9 mouse cellular contexts compared by ENCODE assay signal in the genomic region with DNA sequence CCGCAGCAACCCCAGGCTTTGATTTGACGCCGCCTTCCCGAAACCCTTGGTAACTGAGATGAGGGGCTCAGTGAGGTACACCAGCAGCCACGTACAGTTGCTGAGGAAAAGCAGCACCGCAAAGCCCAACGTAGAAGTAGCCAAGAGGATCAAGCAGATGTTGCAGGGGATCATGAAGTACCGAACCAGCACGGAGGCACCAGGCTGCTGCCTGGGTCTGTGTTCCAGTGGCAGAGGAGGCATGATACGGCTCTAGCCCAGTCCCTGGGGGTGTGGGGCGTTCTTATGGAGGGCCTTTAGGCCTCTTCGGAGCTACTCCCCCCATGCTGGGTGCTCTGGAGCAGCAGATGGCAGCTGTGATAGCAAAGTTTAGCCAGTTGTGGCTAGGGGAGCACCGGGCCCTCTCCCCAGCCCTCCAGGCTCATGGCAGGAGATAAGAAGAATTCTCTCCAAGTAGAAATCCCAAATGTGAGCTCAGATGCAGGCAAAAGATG. TPM values are rescaled to one million over a fixed set of nuclear protein-coding genes. Genes with fewer than 3 reads are reported as not detected.
DNase-seq lines count a peak whose midpoint lies in the region; ATAC-seq and TF ChIP-seq lines count a peak whose summit lies in the region.
"Had no signal": no experiment of that assay in that cellular context is flagged by ENCODE, and none has a peak within 500 bp of the region (broad histone marks: within the 10 kb centered on the region; RNA-seq: fewer than 3 reads in every experiment).

No protein-coding gene starts in this region.

- H3K9ac ChIP-seq in kidney, embryonic 15.5 days: peak overlapping the region; percentile 31; the same call in 1 of the 2 replicates
- H3K9ac ChIP-seq in embryonic facial prominence, embryonic 11.5 days (replicated peaks; ENCODE audit: low read length): peak overlapping the region; percentile 74
- peak overlapping the region; percentile 57; the same call in 1 of the 2 replicates for H3K9ac ChIP-seq in intestine, embryonic 16.5 days (ENCODE audit: low read depth, low read length)

- DNase-seq in kidney, adult 2 months: no peak
- DNase-seq in embryonic facial prominence, embryonic 11.5 days (ENCODE audit: low spot score): no peak
- DNase-seq in neural tube, embryonic 10.5 days (ENCODE audit: extremely low spot score, low spot score): peak; percentile 30
- no peak for DNase-seq in ovary, postnatal 36 days (ENCODE audit: low spot score)
- DNase-seq in urinary bladder, adult 18-20 months (ENCODE audit: low spot score in 2 of 2): no peak
- DNase-seq: gastrocnemius, postnatal 25 days had no signal

- 83% methylated on average over 13 of the region's 13 CpGs for WGBS in kidney, embryonic 15.5 days
- 88% methylated on average over 13 of the region's 13 CpGs for WGBS in kidney, adult 2 months
- 69% methylated on average over 13 of the region's 13 CpGs for WGBS in embryonic facial prominence, embryonic 11.5 days
- 80% methylated on average over 13 of the region's 13 CpGs for WGBS in intestine, embryonic 16.5 days

- H3K27ac ChIP-seq in kidney, embryonic 15.5 days: peak overlapping the region; percentile 59; the same call in 1 of the 2 replicates
- H3K27ac ChIP-seq in kidney, adult 2 months (ENCODE audit: insufficient read depth, low read depth, low read length): no peak overlapping the region
- H3K27ac ChIP-seq in embryonic facial prominence, embryonic 11.5 days (replicated peaks; ENCODE audit: low read depth, low read length): no peak overlapping the region
- H3K27ac ChIP-seq in intestine, embryonic 16.5 days (ENCODE audit: low read length): no peak overlapping the region

- H3K9me3 ChIP-seq in kidney, embryonic 15.5 days (replicated peaks): no peaks in the 10 kb centered on the region
- H3K9me3 ChIP-seq in embryonic facial prominence, embryonic 11.5 days (replicated peaks; ENCODE audit: control insufficient read depth, low read length): no peaks in the 10 kb centered on the region
- no peaks in the 10 kb centered on the region for H3K9me3 ChIP-seq in intestine, embryonic 16.5 days (ENCODE audit: control insufficient read depth, low read length)

- no peaks in the 10 kb centered on the region for H3K27me3 ChIP-seq in kidney, embryonic 15.5 days
- H3K27me3 ChIP-seq in kidney, adult 2 months (replicated peaks; ENCODE audit: control insufficient read depth, insufficient read depth, low read length): no peaks in the 10 kb centered on the region
- no peaks in the 10 kb centered on the region for H3K27me3 ChIP-seq in embryonic facial prominence, embryonic 11.5 days (ENCODE audit: control insufficient read depth, insufficient read depth, low read length)
- H3K27me3 ChIP-seq in intestine, embryonic 16.5 days (replicated peaks; ENCODE audit: control insufficient read depth, insufficient read depth, low read length): no peaks in the 10 kb centered on the region

- no peak for ATAC-seq in kidney, embryonic 15.5 days (replicated peaks; ENCODE audit: low FRiP score)
- ATAC-seq in embryonic facial prominence, embryonic 11.5 days (replicated peaks; ENCODE audit: insufficient number of reproducible peaks, low FRiP score, low TSS enrichment, low read depth): no peak
- ATAC-seq in intestine, embryonic 16.5 days: no peak
- ATAC-seq in activated CD4-positive, CD25-positive, alpha-beta regulatory T cell, adult 4 months: no peak

- TF ChIP-seq POLR2A in kidney, adult 2 months (IDR thresholded peaks at IDR 0.05; ENCODE audit: low read depth, low read length): no peak

- peaks cover 61% of the 10 kb centered on the region for H3K36me3 ChIP-seq in kidney, embryonic 15.5 days
- H3K36me3 ChIP-seq in kidney, adult 2 months (ENCODE audit: control insufficient read depth, insufficient read depth, low read length): no peaks in the 10 kb centered on the region
- no peaks in the 10 kb centered on the region for H3K36me3 ChIP-seq in embryonic facial prominence, embryonic 11.5 days (replicated peaks; ENCODE audit: control insufficient read depth, insufficient read depth, low read depth, low read length)
- peaks cover 5% of the 10 kb centered on the region for H3K36me3 ChIP-seq in intestine, embryonic 16.5 days (ENCODE audit: control insufficient read depth, insufficient read depth, low read length)

- H3K4me2 ChIP-seq in kidney, embryonic 15.5 days: peak overlapping the region; percentile 53
- H3K4me2 ChIP-seq in embryonic facial prominence, embryonic 11.5 days (ENCODE audit: low read depth, low read length): peak overlapping the region; percentile 41
- H3K4me2 ChIP-seq in intestine, embryonic 16.5 days (ENCODE audit: low read depth, low read length): no peak overlapping the region; the same call in 1 of the 2 replicates

- TF ChIP-seq CTCF in kidney, adult 2 months (conservative IDR thresholded peaks at IDR 0.05; ENCODE audit: insufficient read depth, insufficient read length, low read depth, low read length): no peak

- peak overlapping the region; percentile 34 for H3K4me3 ChIP-seq in kidney, embryonic 15.5 days (replicated peaks)
- H3K4me3 ChIP-seq in kidney, adult 2 months (ENCODE audit: insufficient read depth, low read depth, low read length): no peak overlapping the region
- H3K4me3 ChIP-seq in embryonic facial prominence, embryonic 11.5 days (ENCODE audit: low read depth, low read length): peak overlapping the region; percentile 32
- no peak overlapping the region for H3K4me3 ChIP-seq in intestine, embryonic 16.5 days (ENCODE audit: low read length)

- peaks cover 61% of the 10 kb centered on the region for H3K4me1 ChIP-seq in kidney, embryonic 15.5 days
- H3K4me1 ChIP-seq in kidney, adult 2 months (ENCODE audit: control insufficient read depth, insufficient read depth, low read length): peaks cover 22% of the 10 kb centered on the region
- H3K4me1 ChIP-seq in embryonic facial prominence, embryonic 11.5 days (ENCODE audit: control insufficient read depth, insufficient read depth, low read length): peaks cover 20% of the 10 kb centered on the region
- H3K4me1 ChIP-seq in intestine, embryonic 16.5 days (ENCODE audit: control insufficient read depth, insufficient read depth, low read length): peaks cover 44% of the 10 kb centered on the region

RNA-seq across cellular contexts. Expression of gene Agrn, which starts 11.8 kb away (rescaled TPM):
- 83.9 and 96.4 TPM in 2 replicates for polyA plus RNA-seq in kidney, embryonic 15.5 days (2015; fragmentation: Nextera tagmentation; extraction: Ambion mirVana)
- 98.6 and 115 TPM in 2 replicates for polyA plus RNA-seq in kidney, adult 2 months (2012; rRNA removed)
- 39.4 and 47.6 TPM in 2 replicates for polyA plus RNA-seq in embryonic facial prominence, embryonic 11.5 days (2014; fragmentation: Nextera tagmentation; extraction: Ambion mirVana)
- 35.9 and 38.0 TPM in 2 replicates for polyA plus RNA-seq in intestine, embryonic 16.5 days (2015; fragmentation: Nextera tagmentation; extraction: Ambion mirVana)
- 1 to 10 TPM; 2.6 to 2.8 TPM for polyA plus RNA-seq in activated CD4-positive, CD25-positive, alpha-beta regulatory T cell, adult 4 months (2017; shearing (Covaris generic))

RNA-seq across cellular contexts. Expression of gene Isg15, which starts 15.1 kb away (rescaled TPM):
- 2.4 and 2.5 TPM in 2 replicates for polyA plus RNA-seq in kidney, embryonic 15.5 days (2015; fragmentation: Nextera tagmentation; extraction: Ambion mirVana)
- polyA plus RNA-seq in kidney, adult 2 months (2012; rRNA removed): 11.1 and 17.8 TPM in 2 replicates
- polyA plus RNA-seq in embryonic facial prominence, embryonic 11.5 days (2014; fragmentation: Nextera tagmentation; extraction: Ambion mirVana): 0.29 and 0.49 TPM in 2 replicates
- 1.8 and 2.9 TPM in 2 replicates for polyA plus RNA-seq in intestine, embryonic 16.5 days (2015; fragmentation: Nextera tagmentation; extraction: Ambion mirVana)
- 10 to 100 TPM; 29.5 to 84.6 TPM for polyA plus RNA-seq in activated CD4-positive, CD25-positive, alpha-beta regulatory T cell, adult 4 months (2017; shearing (Covaris generic))

RNA-seq across cellular contexts. Expression of gene AW011738, which starts 17.6 kb away (rescaled TPM):
- 7.6 and 7.8 TPM in 2 replicates for polyA plus RNA-seq in kidney, embryonic 15.5 days (2015; fragmentation: Nextera tagmentation; extraction: Ambion mirVana)
- 1.7 and 1.9 TPM in 2 replicates for polyA plus RNA-seq in kidney, adult 2 months (2012; rRNA removed)
- polyA plus RNA-seq in embryonic facial prominence, embryonic 11.5 days (2014; fragmentation: Nextera tagmentation; extraction: Ambion mirVana): 0.55 and 0.56 TPM in 2 replicates
- polyA plus RNA-seq in intestine, embryonic 16.5 days (2015; fragmentation: Nextera tagmentation; extraction: Ambion mirVana): 2.1 and 2.3 TPM in 2 replicates
- 1 to 10 TPM; 2.6 to 7.4 TPM for polyA plus RNA-seq in activated CD4-positive, CD25-positive, alpha-beta regulatory T cell, adult 4 months (2017; shearing (Covaris generic))

RNA-seq across cellular contexts. Expression of gene Perm1, which starts 30.2 kb away (rescaled TPM):
- 0.84 and 1.0 TPM in 2 replicates for polyA plus RNA-seq in kidney, embryonic 15.5 days (2015; fragmentation: Nextera tagmentation; extraction: Ambion mirVana)
- polyA plus RNA-seq in kidney, adult 2 months (2012; rRNA removed): 4.6 and 5.6 TPM in 2 replicates
- polyA plus RNA-seq in embryonic facial prominence, embryonic 11.5 days (2014; fragmentation: Nextera tagmentation; extraction: Ambion mirVana): 0.36 and 0.60 TPM in 2 replicates
- 0.20 and 0.35 TPM in 2 replicates for polyA plus RNA-seq in intestine, embryonic 16.5 days (2015; fragmentation: Nextera tagmentation; extraction: Ambion mirVana)
- polyA plus RNA-seq in activated CD4-positive, CD25-positive, alpha-beta regulatory T cell, adult 4 months (2017; shearing (Covaris generic)): 1 to 10 TPM in 1 of 2 experiments, under 1 TPM in 1; 0.30 to 1.3 TPM

RNA-seq across cellular contexts. Expression of gene Plekhn1, which starts 49.2 kb away (rescaled TPM):
- polyA plus RNA-seq in kidney, embryonic 15.5 days (2015; fragmentation: Nextera tagmentation; extraction: Ambion mirVana): 19.1 and 21.4 TPM in 2 replicates
- 34.8 and 41.2 TPM in 2 replicates for polyA plus RNA-seq in kidney, adult 2 months (2012; rRNA removed)
- 15.3 and 15.7 TPM in 2 replicates for polyA plus RNA-seq in embryonic facial prominence, embryonic 11.5 days (2014; fragmentation: Nextera tagmentation; extraction: Ambion mirVana)
- 11.7 and 13.8 TPM in 2 replicates for polyA plus RNA-seq in intestine, embryonic 16.5 days (2015; fragmentation: Nextera tagmentation; extraction: Ambion mirVana)
- 1 to 10 TPM; 5.8 to 6.1 TPM for polyA plus RNA-seq in activated CD4-positive, CD25-positive, alpha-beta regulatory T cell, adult 4 months (2017; shearing (Covaris generic))

Comparison
In these comparisons a context has a peak if more than half of its experiments do, and no peak if none do; other contexts are left out.
1. H3K4me3 ChIP-seq: peak in kidney, embryonic 15.5 days (single experiment) and embryonic facial prominence, embryonic 11.5 days (single experiment); none in kidney, adult 2 months (single experiment) and intestine, embryonic 16.5 days (single experiment).
2. Peak in every context shown above with its lines, with median percentiles within 50 percentile points of each other: H3K9ac ChIP-seq.